Mouse (Mus musculus) cerebral cortex, adult 2 months (tissue): ENCODE data around the gene Grwd1.

Source experiments
- WGBS: fragments of 180-500 bp; shearing (Covaris S2); methylation state at CpG from one replicate; pipeline ENCODE4 v1.1.7; 2018; 5-methylcytosine and 5-hydroxymethylcytosine counted together

The Grwd1 gene

GRCm38 (mm10) chr7:45798931-45799330 lies 31.8 kb downstream of the Grwd1 start:
- 50% methylated on average over 7 of the region's 7 CpGs for WGBS

GRCm38 (mm10) chr7:45798511-45798836 lies 32.3 kb downstream of the Grwd1 start:
- WGBS: 10% methylated on average over 19 of the region's 19 CpGs

- WGBS: 9% methylated on average over 60 of the region's 60 CpGs
Observed at GRCm38 (mm10) chr7:45797661-45798510, 32.9 kb downstream of the Grwd1 start.

GRCm38 (mm10) chr7:45796950-45797349 lies 33.8 kb downstream of the Grwd1 start:
- WGBS: 48% methylated on average over 6 of the region's 6 CpGs

- 89% methylated on average over 29 of the region's 29 CpGs for WGBS
Observed at GRCm38 (mm10) chr7:45794971-45795370, 35.8 kb downstream of the Grwd1 start.

- 84% methylated on average over 44 of the region's 44 CpGs for WGBS
Observed at GRCm38 (mm10) chr7:45793969-45794585, 36.7 kb downstream of the Grwd1 start.

- 83% methylated on average over 24 of the region's 24 CpGs for WGBS
Observed at GRCm38 (mm10) chr7:45793240-45793639, 37.5 kb downstream of the Grwd1 start.

- 48% methylated on average over 17 of the region's 17 CpGs for WGBS
Observed at GRCm38 (mm10) chr7:45791756-45792490, 38.8 kb downstream of the Grwd1 start.

GRCm38 (mm10) chr7:45790721-45791120 lies 40.0 kb downstream of the Grwd1 start:
- WGBS: 65% methylated on average over 6 of the region's 6 CpGs

- WGBS: 87% methylated on average over 22 of the region's 22 CpGs
Observed at GRCm38 (mm10) chr7:45787642-45788041, 43.1 kb downstream of the Grwd1 start.

- 10% methylated on average over 17 of the region's 17 CpGs for WGBS
Observed at GRCm38 (mm10) chr7:45786661-45787413, 43.9 kb downstream of the Grwd1 start.

- WGBS: 2% methylated on average over 14 of the region's 14 CpGs
Observed at GRCm38 (mm10) chr7:45786136-45786578, 44.6 kb downstream of the Grwd1 start.

- WGBS: under 1% methylated on average over 40 of the region's 42 CpGs
Observed at GRCm38 (mm10) chr7:45785388-45786135, 45.2 kb downstream of the Grwd1 start.

GRCm38 (mm10) chr7:45784524-45785372 lies 46.0 kb downstream of the Grwd1 start, which contains the start of gene Sult2b1:
Gene Sult2b1 (minus strand): TSS chr7:45784669.
- WGBS: 9% methylated on average over 19 of the region's 20 CpGs

- WGBS: 2% methylated on average over 38 of the region's 38 CpGs
Observed at GRCm38 (mm10) chr7:45783511-45784091, 47.1 kb downstream of the Grwd1 start, which contains the start of gene Lmtk3. Gene Lmtk3 (plus strand): TSS chr7:45783738.

- WGBS: 52% methylated on average over 4 of the region's 4 CpGs
Observed at GRCm38 (mm10) chr7:45782271-45782670, 48.5 kb downstream of the Grwd1 start.

- WGBS: 15% methylated on average over 22 of the region's 22 CpGs
Observed at GRCm38 (mm10) chr7:45779081-45779641, 51.6 kb downstream of the Grwd1 start.

GRCm38 (mm10) chr7:45775237-45775636 lies 55.5 kb downstream of the Grwd1 start:
- WGBS: 81% methylated on average over 7 of the region's 7 CpGs
